Mouse (Mus musculus): ENCODE measurements around the gene Asb13.

GRCm38 (mm10) chr13:3675855-3676254 is 42.0 kb downstream of the Asb13 start:
- TF ChIP-seq CTCF (IDR thresholded peaks at IDR 0.05; ENCODE audit: borderline replicate concordance, insufficient read depth, low read length), result no peak
- no peak for TF ChIP-seq POLR2A (IDR thresholded peaks at IDR 0.05; ENCODE audit: low read depth, low read length)

Measured in embryonic fibroblast, embryonic 13.5 days (primary cell).